Mouse (Mus musculus) thymus, postnatal 10 days (tissue): ENCODE data around the gene Cyp2d22.
"Not testable (repeated sequence)": the region's sequence is repeated elsewhere in the genome, so short reads cannot be mapped to it uniquely, and the experiment has no call there.

Source experiments
- DNase-seq, 2 experiments: peaks; one replicate each; pipeline ENCODE4 v3.0.0; 2021; ENCODE audit warnings: low spot score in 2 of 2

Cyp2d22 gene

GRCm38 (mm10) chr15:82376393-82377138 lies 3.5 kb downstream of the Cyp2d22 start:
- no peak for DNase-seq

DNA sequence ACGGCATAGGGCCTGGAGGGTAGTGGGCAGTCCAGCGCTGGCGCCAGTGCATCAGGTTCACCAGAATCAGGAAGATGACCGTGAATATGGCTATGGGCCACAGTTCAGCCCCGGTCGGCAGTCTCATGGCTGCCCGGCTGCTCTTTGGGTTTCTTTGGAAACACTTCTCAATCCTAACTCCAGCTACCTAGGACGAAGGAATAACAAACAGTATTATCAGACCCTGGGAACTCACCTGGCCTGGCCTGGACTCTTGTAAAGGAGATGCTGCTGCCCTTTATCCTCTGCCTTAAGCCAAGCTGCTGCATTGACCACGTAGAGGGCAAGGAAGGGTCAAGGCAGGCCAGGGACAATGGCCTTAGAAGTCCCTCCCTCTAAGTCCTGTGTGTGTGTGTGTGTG lies 4.2 kb downstream of the Cyp2d22 start:
- DNase-seq: no peak

DNA sequence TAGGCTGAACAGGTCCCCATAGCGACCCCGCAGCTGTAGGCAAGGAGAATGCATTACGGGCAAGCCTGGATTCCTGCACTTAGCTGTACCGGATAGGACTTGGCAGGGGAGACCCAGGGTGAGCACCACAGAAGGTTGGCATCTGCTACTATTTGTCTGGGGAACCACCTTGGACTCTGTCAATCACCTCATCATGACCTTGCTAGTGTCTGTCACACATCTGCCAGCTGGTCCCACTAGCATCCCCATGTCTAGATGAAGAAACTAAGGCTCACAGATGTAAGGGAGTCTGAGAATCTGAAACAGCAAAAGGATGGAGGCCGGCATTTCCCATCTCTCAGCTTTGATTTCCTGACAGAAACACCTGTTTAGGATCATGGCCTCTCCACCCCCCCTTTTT lies 5.6 kb downstream of the Cyp2d22 start:
- no peak for DNase-seq

- DNase-seq: no peak
Measured at GRCm38 (mm10) chr15:82372991-82373390, 7.1 kb downstream of the Cyp2d22 start.

- no peak for DNase-seq
Measured at GRCm38 (mm10) chr15:82372446-82372845, 7.6 kb downstream of the Cyp2d22 start.

GRCm38 (mm10) chr15:82368851-82369250 lies 11.2 kb downstream of the Cyp2d22 start:
- DNase-seq: no peak

- DNase-seq: no peak
Measured at GRCm38 (mm10) chr15:82368146-82368545, 11.9 kb downstream of the Cyp2d22 start.

DNA sequence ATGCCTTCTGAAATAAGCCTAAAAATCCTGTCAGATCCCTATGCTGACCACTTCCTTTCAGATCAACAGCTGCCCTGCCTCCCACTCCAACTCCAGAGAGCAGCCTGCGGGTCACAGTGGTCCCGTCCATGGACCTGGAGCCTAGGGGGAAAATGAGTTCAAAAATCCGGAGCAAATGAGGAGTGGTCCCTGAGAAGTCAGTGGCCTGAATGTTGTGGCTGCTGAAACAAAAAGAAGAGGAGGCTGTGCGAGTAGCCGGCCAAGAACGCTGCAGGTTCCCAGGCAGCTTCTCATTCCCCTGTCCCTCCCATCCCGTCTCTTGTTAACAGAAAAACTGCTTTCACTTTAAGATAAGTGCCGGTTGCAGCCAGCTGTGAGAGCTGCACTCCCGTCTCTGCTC lies 15.5 kb downstream of the Cyp2d22 start:
- not testable (repeated sequence) for DNase-seq

- not testable (repeated sequence) for DNase-seq
Measured at GRCm38 (mm10) chr15:82363801-82364200, 16.3 kb downstream of the Cyp2d22 start.

DNA sequence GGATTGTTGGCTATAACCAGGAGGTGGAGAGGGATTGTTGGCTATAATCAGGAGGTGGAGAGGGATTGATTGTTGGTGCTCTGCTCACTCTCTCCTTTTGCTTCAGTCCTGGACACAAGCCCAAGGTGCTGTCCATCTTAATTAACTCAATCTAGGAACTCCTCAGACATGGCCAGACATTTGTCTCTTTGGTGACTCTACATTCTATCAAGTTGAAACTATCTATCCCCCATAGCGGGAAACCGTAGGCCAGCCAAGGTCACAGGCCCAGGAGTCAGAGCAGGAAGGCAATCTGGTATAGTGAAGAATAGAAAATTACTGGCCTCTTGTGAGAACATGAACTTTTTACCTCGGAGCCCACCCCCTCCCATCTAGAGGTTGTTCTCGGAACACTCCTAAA lies 17.8 kb downstream of the Cyp2d22 start:
- DNase-seq: no peak

GRCm38 (mm10) chr15:82361459-82362018 lies 18.5 kb downstream of the Cyp2d22 start:
- DNase-seq: no peak

GRCm38 (mm10) chr15:82358431-82359260 lies 21.4 kb downstream of the Cyp2d22 start:
- DNase-seq: no peak

DNA sequence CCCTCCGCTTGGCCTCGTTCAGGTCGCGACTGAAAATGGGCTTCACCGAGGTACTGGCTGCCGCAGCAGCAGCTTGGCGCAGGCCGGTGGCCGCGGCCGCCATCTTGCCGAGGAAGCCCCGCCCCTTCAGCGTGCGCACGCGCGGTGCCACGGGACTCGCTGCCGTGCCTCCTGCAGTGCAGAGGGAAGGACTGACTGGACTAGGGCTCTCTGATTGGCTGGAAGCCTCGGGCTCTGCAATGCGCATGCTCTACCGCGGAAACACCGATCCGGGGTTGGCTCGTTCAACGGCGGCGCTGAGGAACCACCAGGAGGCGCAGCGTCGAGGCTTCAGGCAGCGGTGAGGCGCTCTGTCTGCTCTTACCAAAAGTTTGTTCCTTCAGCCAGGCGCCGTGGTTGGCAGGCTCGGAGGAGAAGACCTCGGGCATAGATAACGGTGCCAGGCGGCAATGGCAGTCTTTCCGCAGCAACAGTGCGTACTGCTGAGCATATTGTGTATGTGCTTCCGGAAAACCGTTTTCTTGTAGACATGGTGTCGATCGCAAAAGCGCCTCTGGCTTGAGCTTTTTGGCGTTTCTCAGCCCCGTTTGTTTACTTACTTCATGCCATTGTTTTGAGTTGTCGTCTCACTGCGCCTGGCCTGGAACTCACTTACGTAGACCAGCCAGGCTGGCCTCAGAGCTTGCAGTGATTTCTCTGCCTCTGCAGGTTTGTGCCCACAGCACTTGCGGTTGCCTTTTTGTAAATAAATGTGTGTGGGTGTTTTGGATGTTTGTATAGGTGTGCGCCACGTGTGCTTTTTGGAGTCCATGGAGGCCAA lies 25.7 kb downstream of the Cyp2d22 start, which contains the start of gene Ndufa6:
Ndufa6 (minus strand) TSS at position 197 of the 820 bp plus-strand sequence.
- peak; percentile 96 to 99 for DNase-seq

DNA sequence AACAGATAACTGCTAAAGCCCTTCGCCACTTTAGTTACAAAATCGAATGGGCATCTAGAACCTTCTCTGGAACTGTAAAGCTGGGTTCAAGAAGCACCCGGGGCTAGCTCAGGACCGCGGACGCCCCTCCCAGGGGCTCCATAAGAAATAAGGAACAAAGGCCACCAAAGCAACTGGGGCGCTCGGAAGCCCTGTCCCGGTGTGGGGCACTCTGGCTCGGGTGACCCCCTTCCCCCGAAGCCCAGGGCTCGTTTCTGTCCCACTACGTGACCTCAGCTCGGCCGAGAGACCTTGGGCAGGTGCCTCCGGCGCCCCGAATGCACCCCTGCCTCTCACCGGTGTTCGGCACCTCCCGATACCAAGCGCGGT lies 26.3 kb downstream of the Cyp2d22 start:
- no peak for DNase-seq

GRCm38 (mm10) chr15:82353078-82353744 lies 26.8 kb downstream of the Cyp2d22 start:
- DNase-seq: no peak

- no peak for DNase-seq
Measured at GRCm38 (mm10) chr15:82351480-82351879, 28.6 kb downstream of the Cyp2d22 start.

DNA sequence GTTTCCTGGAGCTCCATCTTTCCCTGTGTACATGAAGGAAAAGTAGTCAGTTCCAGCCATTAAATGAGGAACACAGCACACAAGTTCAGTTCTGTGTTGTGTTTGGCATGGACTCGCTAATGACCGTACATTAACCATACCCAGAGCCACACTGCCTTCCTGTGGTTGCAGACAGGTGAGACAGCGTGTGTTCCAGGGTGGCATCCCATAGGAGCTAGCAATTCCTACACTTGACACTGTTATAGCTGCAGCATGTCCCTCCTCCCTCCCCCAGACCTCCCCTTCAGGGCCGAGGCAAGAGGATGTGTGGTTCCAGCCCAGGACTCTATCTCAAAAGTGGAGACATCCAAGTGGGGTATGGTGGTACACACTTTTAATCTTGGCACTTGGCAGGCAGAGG lies 29.7 kb downstream of the Cyp2d22 start:
- no peak for DNase-seq

DNA sequence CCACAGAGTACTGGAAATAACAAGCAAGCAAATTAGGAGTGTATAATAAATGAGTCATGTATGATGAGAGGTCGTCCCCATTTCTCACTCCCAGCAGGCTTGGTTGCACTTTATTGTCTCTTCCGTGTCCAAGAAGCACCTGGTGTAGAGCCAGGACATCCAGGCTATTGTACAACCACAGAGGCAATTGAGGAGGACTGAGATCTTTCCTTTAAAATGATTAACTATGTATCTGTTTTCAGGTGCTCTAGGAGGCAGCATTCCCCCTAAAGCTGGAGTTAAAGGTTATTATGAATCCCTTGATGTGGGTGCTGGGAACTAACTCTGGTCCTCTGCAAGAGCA lies 31.1 kb downstream of the Cyp2d22 start:
- DNase-seq: no peak

DNA sequence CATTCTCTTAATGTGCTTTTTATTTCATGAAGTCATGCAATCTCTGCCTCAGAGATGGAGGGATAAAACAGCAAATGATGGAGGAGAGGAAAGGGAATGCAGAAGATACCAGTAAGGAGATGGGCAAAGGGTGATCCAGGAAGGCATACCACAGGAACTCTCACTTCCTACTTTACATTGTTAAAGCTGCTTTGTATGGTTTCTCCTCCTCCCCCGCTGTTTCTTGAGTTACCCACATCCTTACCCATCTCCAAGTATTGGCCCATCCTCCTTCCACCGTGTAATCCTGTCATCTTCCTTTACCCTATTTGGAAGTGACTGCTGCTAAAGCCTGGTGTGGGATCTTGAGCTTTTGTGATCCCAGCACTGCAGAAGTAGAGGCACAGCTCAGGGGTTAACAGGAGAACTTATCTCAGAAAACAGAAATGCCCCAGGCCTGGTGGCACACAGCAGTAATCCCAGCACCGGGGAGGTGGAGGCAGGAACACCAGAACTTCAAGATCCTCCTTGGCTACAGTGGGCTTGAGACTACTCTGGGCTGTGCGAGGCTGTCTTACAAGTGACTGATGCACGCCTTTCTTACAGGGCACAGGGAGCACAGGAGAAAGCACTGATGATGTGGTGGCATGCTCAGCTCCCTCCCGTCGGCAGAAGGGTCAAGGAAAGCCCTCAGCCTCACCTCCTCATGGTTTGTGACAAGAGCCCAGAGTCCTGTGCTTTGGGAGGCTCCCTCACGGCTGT lies 31.6 kb downstream of the Cyp2d22 start:
- no peak for DNase-seq

- no peak for DNase-seq
Measured at GRCm38 (mm10) chr15:82347852-82348251, 32.2 kb downstream of the Cyp2d22 start.

DNA sequence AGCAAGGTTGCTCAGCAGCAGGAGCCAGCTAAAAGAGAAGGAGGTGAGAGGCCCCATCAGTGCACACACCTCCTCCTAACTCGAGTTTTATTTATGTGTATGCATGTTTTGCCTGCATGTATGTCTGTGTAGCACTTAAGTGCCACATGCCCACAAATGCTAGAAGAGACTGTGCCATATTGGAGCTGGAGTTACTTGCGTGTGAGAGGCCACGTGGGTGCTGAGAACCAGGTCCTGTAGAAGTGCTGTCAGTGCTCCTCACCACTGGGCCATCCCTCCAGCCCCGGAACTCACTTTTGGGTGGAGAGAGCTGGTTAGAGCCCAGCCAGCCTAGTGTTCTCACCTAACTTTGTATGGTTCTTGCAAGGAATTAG lies 32.8 kb downstream of the Cyp2d22 start:
- DNase-seq: no peak
